Mouse (Mus musculus): ENCODE measurements at regions not wholly inside any gene's neighbourhood (a gene's known extent, or its start where the extent isn't known, plus 50 kb on each side); places are given as distances from the start of the nearest gene placed in this dataset.

DNA sequence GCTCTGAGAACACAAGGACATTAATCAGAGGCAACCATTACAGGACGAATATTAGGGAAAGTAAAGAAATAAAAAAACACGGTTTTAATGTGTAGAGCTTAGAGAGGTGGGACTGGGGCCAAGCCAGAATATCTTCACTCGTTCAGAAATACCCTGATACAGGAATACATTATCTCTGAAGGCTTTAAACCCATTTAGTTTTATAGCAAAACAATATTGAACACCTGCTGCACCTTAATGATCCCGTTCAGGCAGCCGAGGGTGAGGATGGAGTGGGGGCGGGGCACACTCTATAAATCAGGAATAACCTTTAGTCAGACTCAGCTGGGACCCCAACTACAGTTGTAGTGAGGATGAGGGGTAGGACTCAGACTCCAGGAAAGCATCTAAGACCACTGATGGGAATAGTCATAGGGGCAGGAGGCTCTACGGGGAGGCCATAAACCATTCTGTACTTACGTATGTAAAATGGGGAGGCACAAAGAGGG lies 508.0 kb upstream of the Adam5 start:
- peak; percentile 33 for DNase-seq

GRCm38 (mm10) chr8:25331161-25331776 lies 507.1 kb upstream of the Adam5 start:
- DNase-seq: peak; percentile 91

- DNase-seq: peak; percentile 95
These were observed 505.6 kb upstream of the Adam5 start for GRCm38 (mm10) chr8:25329791-25330190.

DNA sequence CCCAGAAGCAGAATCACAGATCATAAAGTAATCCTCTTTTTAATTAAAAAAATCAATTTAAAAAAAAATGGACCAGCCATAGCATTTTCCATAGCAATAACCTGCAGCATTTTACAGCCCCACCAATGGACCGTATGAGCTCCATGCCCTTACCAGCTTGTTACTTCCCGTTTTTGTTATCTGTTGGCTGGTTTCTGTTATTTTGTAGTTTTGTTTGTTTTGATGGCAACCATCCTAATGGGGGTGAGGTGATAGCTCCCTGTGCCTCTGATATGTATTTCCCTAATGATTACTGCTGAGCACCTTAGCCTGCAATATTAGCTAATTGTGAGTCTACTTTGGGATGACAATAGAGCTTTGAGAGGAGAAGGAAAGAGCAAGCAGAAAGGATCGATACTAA lies 504.1 kb upstream of the Adam5 start:
- no peak for DNase-seq

DNA sequence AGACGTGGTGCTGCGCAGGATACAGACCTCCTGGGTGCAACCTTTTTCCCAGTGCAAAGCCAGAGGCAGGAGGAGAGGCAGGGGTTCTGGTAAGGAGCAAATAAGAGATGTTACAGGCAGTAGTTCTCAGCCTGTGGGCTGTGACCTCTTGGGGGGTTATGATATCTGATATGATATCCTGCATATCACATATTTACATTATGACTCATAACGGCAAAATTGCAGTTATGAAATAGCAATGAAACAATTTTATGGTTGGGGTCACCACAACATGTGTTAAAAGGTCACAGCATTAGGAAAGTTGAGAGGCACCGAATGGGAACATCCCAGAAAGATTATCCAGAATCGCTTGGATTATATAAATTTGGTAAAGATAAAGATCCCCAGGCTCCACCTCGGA lies 502.8 kb upstream of the Adam5 start:
- DNase-seq: no peak

GRCm38 (mm10) chr8:25326257-25326656 lies 502.1 kb upstream of the Adam5 start:
- DNase-seq: peak; percentile 91

- DNase-seq: peak; percentile 86
These were observed 500.6 kb upstream of the Adam5 start for GRCm38 (mm10) chr8:25324731-25325130.

GRCm38 (mm10) chr8:25323643-25324420 lies 499.7 kb upstream of the Adam5 start:
- DNase-seq: no peak

- DNase-seq: no peak
These were observed 492.2 kb upstream of the Adam5 start for GRCm38 (mm10) chr8:25316383-25316782.

DNA sequence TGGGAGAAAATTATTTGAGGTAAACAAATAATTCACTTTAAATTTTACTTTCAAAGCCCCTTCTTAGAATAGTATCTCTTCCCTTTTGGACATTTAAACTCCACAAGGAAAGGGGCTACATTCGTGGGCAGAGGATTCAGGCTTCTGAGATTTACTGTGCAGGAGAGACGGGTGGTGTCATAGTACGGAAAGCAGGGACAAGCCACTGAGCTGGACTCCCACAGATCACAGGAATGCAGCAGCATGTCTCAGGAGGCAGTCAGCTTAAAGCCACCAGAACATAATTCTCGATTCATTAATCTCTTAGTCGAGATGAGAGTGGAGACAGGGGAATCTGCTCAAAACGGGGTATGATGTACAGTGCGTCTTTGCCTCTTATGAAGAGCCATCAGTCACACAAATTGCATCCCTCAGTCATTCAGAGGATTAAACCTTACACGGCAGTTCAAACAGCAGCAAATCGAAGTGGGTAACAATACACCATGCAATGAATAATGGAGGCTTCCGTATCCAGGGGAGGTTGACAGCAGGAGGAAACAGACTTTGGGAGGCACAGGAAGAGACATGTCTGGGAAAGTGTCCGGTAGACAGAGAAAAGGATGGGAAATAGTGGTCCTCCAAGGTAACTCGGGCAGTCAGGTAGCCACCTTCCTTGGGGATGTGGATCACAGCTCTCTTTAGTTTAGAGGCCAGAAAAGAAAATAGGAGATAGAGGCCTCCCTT lies 487.8 kb upstream of the Adam5 start:
- no peak for DNase-seq

DNA sequence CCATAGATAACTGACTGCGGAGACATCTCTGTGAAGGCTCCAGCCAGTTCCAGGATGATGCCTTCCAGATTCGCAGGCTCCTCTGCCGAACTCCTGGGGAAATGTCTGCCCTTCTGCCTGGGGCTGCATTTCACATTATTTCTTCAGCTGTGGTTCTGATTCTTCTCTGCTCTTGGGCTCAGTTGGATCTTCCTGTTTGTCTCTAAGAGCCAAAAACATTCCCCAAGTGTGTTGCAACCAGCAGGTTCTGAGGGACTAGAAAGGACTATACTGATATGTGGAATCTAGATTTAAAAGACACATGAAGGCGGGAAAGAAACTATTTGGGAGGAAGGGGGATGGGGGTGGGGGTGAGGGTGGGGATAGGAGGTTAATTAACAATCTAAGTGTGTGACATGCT lies 483.8 kb upstream of the Adam5 start:
- peak; percentile 90 for DNase-seq

DNA sequence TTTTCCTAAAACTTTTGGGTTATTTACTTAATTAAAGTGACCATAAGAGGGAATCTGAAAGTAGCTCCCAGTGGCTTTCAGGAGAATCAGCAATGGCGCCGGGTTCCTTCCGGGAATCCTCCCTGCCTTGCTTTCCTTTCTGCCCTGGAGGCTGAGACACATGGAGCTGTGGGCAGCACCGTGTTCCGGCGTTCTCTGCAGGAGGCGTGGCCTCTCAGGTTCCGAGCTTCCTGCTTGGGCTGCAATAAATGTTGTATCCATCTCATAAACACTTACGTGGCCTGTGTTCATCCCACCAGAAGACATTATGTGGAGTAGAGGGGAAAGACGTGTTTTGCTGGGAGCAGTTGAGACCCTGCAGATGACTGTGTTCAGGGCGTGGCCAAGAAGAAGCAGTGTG lies 483.3 kb upstream of the Adam5 start:
- peak; percentile 94 for DNase-seq

GRCm38 (mm10) chr8:25306769-25307491 lies 482.8 kb upstream of the Adam5 start:
- peak; percentile 92 for DNase-seq
